Mouse (Mus musculus) kidney, adult 2 months (tissue): ENCODE data around the gene Rasd2. TPM values are rescaled to one million over a fixed set of nuclear protein-coding genes. Genes with fewer than 3 reads are reported as not detected.
A peak's percentile ranks its signal among the peaks of the same experiment; 100 is the strongest.

Experiments
- DNase-seq: peaks from one replicate; pipeline ENCODE4 v3.0.0; 2021
- H3K27ac ChIP-seq: fragments of 200-500 bp; 2 replicates; pipeline ENCODE4 v1.5.1; 2012; ENCODE audit warnings: low read depth, low read length, control low read depth, inconsistent platforms; ENCODE audit not compliant: insufficient read depth
- H3K27me3 ChIP-seq: fragments of 200-500 bp; replicated peaks from 2 replicates; pipeline ENCODE4 v1.6.1; 2012; ENCODE audit warnings: mild to moderate bottlenecking, moderate library complexity, low read length, inconsistent platforms; ENCODE audit not compliant: control insufficient read depth, insufficient read depth
- H3K36me3 ChIP-seq: fragments of 200-500 bp; 2 replicates; pipeline ENCODE4 v1.6.1; 2012; ENCODE audit warnings: mild to moderate bottlenecking, moderate library complexity, low read length, inconsistent platforms; ENCODE audit not compliant: control insufficient read depth, insufficient read depth
- H3K4me1 ChIP-seq: fragments of 200-500 bp; 2 replicates; pipeline ENCODE4 v1.6.1; 2011; ENCODE audit warnings: low read length; ENCODE audit not compliant: control insufficient read depth, insufficient read depth
- H3K4me3 ChIP-seq: fragments of 200-500 bp; 2 replicates; pipeline ENCODE4 v1.5.1; 2011; ENCODE audit warnings: mild to moderate bottlenecking, low read depth, low read length, control low read depth; ENCODE audit not compliant: insufficient read depth
- CTCF ChIP-seq: fragments of 200-500 bp; conservative IDR thresholded peaks from 2 replicates; pipeline ENCODE4 v1.5.1; 2011; ENCODE audit warnings: low read depth, mild to moderate bottlenecking, control low read depth, low read length, moderate library complexity, mixed read lengths; ENCODE audit not compliant: insufficient read depth, insufficient read length
- POLR2A ChIP-seq: fragments of 200-500 bp; IDR thresholded peaks from one replicate; pipeline ENCODE4 v1.6.1; 2011; ENCODE audit warnings: low read depth, low read length, control low read depth
- WGBS: fragments of 180-500 bp; shearing (Covaris S2); methylation state at CpG from one replicate; pipeline ENCODE4 v1.1.7; 2018; 5-methylcytosine and 5-hydroxymethylcytosine counted together
- polyA plus RNA-seq: library from polyadenylated mRNA; depleted of rRNA; stranded (reverse); fragments of >200 nt; gene quantifications from 2 replicates; pipeline ENCODE4 v1.2.3, GENCODE M21; 2012

The Rasd2 gene
- polyA plus RNA-seq, 1 experiment: 4.0 TPM

DNA sequence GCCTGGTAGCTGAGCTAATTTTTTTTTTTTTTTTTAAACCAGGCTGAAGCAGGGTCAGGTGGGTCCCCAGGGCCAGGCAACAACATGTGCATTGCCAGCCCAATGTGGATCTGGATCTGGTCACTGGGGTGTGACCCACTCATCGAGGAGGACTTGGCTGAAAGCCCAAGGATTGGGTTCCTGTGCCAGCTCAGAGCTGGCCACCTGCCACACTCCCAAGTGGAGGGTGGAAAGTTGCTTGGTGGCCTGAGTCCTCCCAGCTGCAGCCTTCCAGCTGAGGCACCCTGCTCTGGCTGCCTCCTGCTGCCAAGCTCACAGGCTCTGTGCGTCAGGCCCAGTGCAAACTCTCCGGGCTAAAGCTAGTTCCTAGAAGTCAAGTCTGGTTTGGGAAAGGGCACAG, 2.3 kb upstream of the Rasd2 start:
- Histone ChIP-seq H3K36me3 (no peaks in the 10 kb centered on the region), H3K4me3 (no peak overlapping the region), H3K27me3 (no peaks in the 10 kb centered on the region), H3K27ac (peak overlapping the region; percentile 14), H3K4me1 (peaks cover 6% of the 10 kb centered on the region; the same call in 1 of the 2 replicates)
- peak; percentile 95 for DNase-seq
- no peak for TF ChIP-seq POLR2A
- no peak for TF ChIP-seq CTCF
- 19% methylated on average over 3 of the region's 3 CpGs for WGBS

DNA sequence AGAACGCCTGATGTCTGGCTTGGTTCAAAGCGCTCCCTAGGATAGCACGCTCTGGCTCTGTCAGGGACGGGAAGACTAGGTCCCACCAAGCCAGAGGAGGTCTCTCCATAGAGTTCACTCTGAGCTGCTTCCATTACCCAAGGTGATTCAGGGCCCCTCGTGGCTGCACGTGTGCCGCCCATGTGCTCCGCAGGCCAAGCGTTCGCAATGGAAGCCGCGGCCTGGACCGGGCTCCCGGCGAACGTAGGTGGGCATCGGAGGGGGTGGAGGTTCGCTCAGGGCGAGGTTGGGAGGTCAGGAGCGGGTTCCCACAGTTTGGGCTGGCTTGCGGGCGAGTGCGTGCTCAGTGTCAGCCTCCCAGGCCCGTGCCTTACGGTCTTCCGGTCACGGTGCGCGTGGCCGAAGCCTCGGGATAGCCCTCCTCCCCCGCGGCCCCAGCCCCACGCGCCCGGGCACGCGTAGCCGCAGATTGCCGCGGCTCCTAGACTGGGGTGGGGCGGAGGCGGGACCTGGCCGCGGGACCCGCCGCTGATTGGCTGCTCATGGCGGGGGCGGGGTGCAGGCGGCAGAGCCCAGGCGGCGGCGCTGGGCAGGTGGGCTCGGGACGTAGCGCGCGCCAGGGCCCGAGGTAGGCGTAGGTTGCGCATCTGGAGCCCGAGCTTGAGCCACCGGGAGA, 975 bp upstream of the Rasd2 start:
- peaks cover 6% of the 10 kb centered on the region; the same call in 1 of the 2 replicates for H3K4me1 ChIP-seq
- no peaks in the 10 kb centered on the region for H3K27me3 ChIP-seq
- peak; percentile 88 for DNase-seq
- TF ChIP-seq POLR2A (no peak), CTCF (no peak)
- 3% methylated on average over 62 of the region's 63 CpGs for WGBS
- peak overlapping the region; percentile 61 for H3K4me3 ChIP-seq
- H3K36me3 ChIP-seq: no peaks in the 10 kb centered on the region
- peak overlapping the region; percentile 14; the same call in 1 of the 2 replicates for H3K27ac ChIP-seq

DNA sequence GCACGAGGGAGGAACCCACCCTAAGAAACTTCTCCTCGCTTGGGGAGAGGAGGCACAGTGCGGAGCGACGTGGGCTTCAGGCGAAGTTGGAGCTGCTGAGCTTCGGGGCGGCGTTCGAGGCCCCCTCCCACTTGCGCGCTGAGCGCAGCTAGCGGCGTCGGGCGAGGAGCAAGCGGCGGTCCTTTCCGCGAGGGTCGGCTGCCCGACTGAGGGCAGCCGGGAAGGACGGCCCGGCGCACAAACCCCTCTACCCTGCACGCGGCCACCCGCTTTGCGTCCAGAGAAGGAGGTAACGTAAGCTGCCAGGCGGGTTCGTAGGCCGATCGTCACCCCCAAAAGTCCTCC, 465 bp upstream of the Rasd2 start:
- under 1% methylated on average over 36 of the region's 36 CpGs for WGBS
- TF ChIP-seq CTCF: no peak
- Histone ChIP-seq H3K4me1 (peaks cover 6% of the 10 kb centered on the region; the same call in 1 of the 2 replicates), H3K4me3 (peak overlapping the region; percentile 61), H3K27me3 (no peaks in the 10 kb centered on the region), H3K36me3 (no peaks in the 10 kb centered on the region), H3K27ac (no peak overlapping the region)
- no peak for DNase-seq

DNA sequence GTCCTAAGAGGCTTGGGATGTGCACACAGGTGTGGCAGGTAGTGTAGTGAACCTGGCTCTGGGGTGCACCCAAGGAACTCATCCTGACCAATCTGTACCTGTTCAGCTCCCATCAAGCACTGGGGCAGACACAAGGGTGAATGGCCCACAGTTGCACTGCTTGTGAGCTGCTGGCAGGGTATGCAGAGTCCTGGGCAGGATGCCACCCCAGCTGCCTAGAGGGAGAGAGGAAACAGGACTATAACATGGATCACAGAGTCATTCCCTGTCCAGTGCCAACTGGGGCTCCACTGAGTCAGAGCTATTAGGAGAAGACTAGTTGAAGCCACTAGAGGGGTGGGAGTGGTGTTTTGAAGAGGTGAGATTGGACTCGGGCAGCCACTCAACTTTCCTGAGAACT, 1.3 kb downstream of the Rasd2 start:
- Histone ChIP-seq H3K27me3 (no peaks in the 10 kb centered on the region), H3K4me1 (peaks cover 6% of the 10 kb centered on the region; the same call in 1 of the 2 replicates), H3K27ac (no peak overlapping the region), H3K36me3 (no peaks in the 10 kb centered on the region), H3K4me3 (no peak overlapping the region)
- TF ChIP-seq CTCF: no peak
- TF ChIP-seq POLR2A: no peak
- no peak for DNase-seq
- WGBS: 67% methylated on average over 1 of the region's 1 CpGs

DNA sequence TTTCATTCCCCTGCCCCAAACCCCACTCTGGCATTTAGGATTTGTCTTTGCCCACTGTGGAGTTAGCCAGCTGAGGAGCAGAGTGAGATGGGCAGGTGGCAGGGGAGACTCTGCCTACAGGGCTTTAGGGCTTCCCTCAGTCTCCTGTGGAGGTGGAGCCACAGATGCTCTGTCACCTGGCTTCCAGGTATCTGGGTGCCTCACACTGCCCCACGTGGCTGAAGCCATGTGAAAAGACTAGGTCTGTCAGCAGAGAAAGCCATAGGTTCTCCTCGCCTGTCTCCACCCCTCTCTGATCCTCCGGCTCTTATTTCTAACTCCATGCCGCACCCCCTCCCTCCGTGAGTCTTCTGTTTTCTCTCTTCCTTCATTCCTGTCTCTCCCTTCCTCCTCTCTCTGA, 2.2 kb downstream of the Rasd2 start:
- 49% methylated on average over 5 of the region's 5 CpGs for WGBS
- H3K4me3 ChIP-seq: no peak overlapping the region
- no peaks in the 10 kb centered on the region for H3K36me3 ChIP-seq
- peaks cover 6% of the 10 kb centered on the region; the same call in 1 of the 2 replicates for H3K4me1 ChIP-seq
- H3K27me3 ChIP-seq: no peaks in the 10 kb centered on the region
- H3K27ac ChIP-seq: no peak overlapping the region
- TF ChIP-seq CTCF (no peak), POLR2A (no peak)
- DNase-seq: no peak

DNA sequence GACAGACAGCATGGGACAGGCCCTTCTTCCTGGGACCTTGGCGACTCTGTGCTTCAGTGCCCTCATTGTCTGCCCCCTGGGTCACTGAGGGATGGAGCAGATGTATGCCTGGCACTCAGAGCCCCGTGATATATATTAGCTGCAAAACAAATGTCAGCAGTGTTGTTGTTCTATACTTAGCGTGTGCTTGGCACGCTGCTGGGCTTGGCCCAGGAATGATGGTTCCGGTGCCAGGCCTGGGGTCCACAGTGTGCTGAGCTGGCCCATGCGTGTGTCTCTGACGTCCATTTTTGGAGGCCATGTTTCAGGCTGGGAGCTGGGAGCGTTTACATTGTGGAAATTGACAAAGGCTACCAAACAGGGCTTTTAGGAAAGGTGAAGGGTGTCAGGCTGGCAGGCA, 3.1 kb downstream of the Rasd2 start:
- Histone ChIP-seq H3K4me3 (no peak overlapping the region), H3K27ac (no peak overlapping the region), H3K27me3 (no peaks in the 10 kb centered on the region), H3K36me3 (no peaks in the 10 kb centered on the region), H3K4me1 (peaks cover 3% of the 10 kb centered on the region; the same call in 1 of the 2 replicates)
- TF ChIP-seq CTCF (no peak), POLR2A (no peak)
- DNase-seq: no peak
- WGBS: 92% methylated on average over 8 of the region's 8 CpGs

DNA sequence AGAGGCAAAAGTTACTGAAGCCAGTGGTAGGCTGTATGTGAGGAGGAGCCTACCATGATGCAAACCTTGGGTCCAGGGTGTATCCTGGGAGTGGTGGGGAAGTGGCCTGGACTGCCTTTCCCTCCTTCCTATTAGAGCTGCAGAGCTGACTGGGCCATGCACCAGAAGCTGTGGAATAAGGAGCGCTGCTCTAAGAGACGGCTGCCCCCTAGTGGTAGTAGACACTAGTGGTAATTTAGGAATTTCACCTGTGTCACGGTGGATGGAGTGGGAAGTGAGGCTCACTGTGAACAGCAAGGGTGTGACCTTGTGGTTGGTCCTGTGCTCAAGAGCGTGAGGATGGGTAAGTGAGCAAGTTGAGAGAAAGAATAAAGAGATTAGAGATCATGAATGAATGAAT, 4.2 kb downstream of the Rasd2 start:
- H3K36me3 ChIP-seq: no peaks in the 10 kb centered on the region
- H3K27ac ChIP-seq: no peak overlapping the region
- no peaks in the 10 kb centered on the region for H3K27me3 ChIP-seq
- peak; percentile 83 for DNase-seq
- no peak overlapping the region for H3K4me3 ChIP-seq
- 14% methylated on average over 4 of the region's 4 CpGs for whole genome bisulfite sequencing
- no peaks in the 10 kb centered on the region for H3K4me1 ChIP-seq
- TF ChIP-seq CTCF: peak; percentile 92
- no peak for TF ChIP-seq POLR2A
